Mouse (Mus musculus) liver (tissue): ENCODE data around the gene Zfp882.
"Not testable (repeated sequence)": the region's sequence is repeated elsewhere in the genome, so short reads cannot be mapped to it uniquely, and the experiment has no call there.

ENCODE experiments used
- DNase-seq: peaks from one replicate; pipeline ENCODE4 v3.0.0-alpha.2; 2020; ENCODE audit warnings: mixed read lengths

The Zfp882 gene

GRCm38 (mm10) chr8:71908309-71909261, at the start of gene Zfp882, which contains the start of gene Zfp617:
TSS of gene Zfp882 (plus strand) at chr8:71908608.
TSS of gene Zfp617 (plus strand) at chr8:71908635.
- peak; percentile 81 for DNase-seq

DNA sequence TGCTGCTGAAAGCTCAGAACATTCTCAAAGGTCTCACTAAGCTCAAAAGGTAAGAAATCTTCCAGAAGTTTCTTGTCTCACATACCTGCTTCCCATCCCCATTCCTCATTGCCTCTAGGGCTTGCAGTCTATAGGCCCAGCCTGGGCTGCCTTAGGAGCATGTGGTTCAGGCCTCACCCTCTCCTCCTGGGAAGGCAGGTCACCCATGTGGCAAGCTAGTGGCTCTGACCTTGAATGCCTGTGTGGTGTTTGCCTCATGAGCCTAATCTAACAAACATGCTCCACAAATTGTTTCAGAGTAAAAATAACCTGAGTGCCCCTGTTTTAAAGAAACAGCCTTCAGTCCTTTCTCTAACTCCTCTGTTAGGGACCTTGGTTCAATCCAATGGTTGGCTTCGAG, 46.9 kb upstream of the Zfp882 start:
- DNase-seq, result not testable (repeated sequence)

- DNase-seq, result not testable (repeated sequence)
These were observed 46.4 kb upstream of the Zfp882 start for GRCm38 (mm10) chr8:71862038-71862437.

GRCm38 (mm10) chr8:71881618-71882274, 26.7 kb upstream of the Zfp882 start, which contains the start of gene Zfp709:
TSS of gene Zfp709 (plus strand) at chr8:71882019.
- DNase-seq, result peak; percentile 71

DNA sequence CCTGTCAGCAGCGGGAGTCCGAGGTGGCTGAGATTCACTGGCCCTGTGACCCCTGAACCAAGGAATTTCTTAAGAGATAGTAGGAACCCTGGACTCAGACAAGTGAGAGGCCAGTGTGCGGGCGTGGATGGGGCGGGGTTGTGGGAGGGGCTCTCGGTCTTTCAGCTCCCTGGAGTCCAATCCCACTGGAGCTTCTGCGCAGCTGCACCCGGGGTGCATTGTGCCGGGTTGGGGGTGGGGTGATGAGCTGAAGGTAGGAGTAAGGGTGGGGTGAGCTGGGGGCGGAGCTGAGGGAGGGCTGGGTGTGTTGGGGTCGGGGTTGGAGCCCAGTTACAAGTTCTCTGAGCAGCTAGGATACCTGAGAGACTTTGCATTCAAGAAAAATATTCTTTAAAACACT, 7.7 kb upstream of the Zfp882 start:
- not testable (repeated sequence) for DNase-seq

DNA sequence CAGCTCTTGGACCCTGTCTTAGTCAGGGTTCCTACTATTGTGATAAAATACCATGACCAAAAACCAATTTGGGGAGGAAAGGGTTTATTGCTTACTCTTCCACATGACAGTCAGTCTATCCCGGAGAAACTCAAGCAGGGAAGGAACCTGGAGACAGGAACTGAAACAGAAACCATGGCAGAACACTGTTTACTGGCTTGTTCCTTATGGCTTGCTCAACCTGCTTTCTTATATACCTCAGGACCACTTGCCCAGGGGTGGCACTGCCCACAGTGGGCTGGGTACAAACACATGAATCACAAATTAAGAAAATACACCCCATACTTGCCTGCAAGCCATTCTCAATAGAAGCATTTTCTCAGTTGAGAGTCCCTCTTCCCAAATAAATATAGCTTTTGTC, 5.3 kb upstream of the Zfp882 start:
- not testable (repeated sequence) for DNase-seq

- no peak for DNase-seq
These were observed 1.6 kb upstream of the Zfp882 start for GRCm38 (mm10) chr8:71906809-71907208.

DNA sequence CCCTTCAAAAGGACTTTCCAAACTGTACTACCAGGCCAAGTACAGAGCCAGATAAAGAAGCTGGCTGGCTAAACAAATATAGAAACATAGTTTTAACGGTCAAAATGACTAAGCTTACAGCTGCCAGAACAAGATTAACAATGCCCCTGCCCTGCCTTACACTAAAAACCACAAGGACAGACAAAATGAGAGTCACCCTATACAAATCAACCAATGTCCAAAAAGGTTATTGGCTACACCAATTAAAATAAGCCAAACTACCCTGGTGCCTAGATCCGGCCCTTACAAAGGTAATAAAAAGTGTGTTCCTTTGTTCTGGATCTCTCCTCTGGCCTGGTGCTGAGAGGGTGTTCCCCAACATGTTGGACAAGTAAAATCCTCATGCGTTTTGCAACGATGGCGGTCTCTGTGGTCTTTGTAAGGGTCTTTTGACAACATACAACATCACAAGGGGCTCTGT, 580 bp upstream of the Zfp882 start:
- DNase-seq, result no peak

DNA sequence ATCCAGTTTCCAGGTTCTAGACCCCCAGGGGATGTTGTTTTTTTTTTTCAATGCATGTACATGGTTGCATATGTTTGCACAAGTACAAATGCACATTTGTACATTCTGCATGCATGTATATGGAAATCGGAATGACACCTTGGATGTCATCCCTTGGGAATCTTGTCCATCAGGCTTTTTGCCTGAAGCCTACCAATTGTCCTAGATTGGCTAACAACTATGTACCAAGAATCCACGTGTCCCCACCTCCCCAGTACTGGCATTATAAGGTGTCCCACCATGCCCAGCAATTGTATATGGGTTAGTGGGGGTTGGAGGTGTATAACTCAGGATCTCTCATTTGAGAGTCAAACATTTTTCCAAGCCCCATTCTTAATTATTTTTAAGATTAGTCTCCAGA, 3.9 kb downstream of the Zfp882 start:
- DNase-seq, result no peak

GRCm38 (mm10) chr8:71922567-71923401, 14.4 kb downstream of the Zfp882 start:
- DNase-seq, result peak; percentile 95

GRCm38 (mm10) chr8:71925791-71926190, 17.4 kb downstream of the Zfp882 start:
- no peak for DNase-seq

GRCm38 (mm10) chr8:71926551-71926950, 18.1 kb downstream of the Zfp882 start:
- no peak for DNase-seq

- DNase-seq, result no peak
These were observed 19.4 kb downstream of the Zfp882 start for GRCm38 (mm10) chr8:71927779-71928178.

DNA sequence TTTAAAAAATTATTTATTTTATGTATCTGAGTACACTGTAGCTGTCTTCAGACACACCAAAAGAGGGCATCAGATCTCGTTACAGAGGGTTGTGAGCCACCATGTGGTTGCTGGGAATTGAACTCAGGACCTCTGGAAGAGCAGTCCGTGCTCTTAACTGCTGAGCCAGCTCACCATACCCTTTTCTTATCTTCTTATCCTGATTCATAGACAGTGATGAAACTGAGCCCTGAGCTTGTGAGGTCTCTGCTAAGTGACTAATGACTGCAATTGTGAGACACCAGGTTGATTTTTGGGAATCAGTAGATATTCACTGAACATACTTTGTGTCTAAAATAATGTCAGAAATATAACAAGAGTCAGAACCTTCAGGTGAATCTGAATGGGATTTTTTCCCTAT, 29.6 kb downstream of the Zfp882 start:
- DNase-seq, result not testable (repeated sequence)

GRCm38 (mm10) chr8:71940293-71941208, 32.1 kb downstream of the Zfp882 start:
- peak; percentile 70 for DNase-seq

GRCm38 (mm10) chr8:71941776-71942175, 33.4 kb downstream of the Zfp882 start:
- DNase-seq, result no peak

DNA sequence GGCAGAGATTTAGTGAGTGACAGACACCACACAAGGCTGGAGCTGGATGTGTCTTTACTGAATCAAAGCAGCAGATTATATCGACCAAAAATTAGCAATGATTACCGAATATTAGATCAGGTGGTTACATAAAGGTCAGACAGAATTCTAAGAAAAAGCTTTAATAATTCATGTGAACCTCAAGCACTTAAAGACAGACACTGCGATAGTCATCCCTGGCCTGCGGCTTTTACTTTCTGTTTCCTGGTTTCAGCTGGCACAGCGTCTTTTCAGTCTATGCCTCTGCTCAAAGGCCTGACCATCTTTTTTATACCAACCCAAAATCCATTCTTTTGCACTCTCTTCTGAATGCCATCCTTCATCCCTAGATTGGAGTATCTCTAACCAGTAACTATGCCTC, 40.2 kb downstream of the Zfp882 start:
- DNase-seq, result no peak

DNA sequence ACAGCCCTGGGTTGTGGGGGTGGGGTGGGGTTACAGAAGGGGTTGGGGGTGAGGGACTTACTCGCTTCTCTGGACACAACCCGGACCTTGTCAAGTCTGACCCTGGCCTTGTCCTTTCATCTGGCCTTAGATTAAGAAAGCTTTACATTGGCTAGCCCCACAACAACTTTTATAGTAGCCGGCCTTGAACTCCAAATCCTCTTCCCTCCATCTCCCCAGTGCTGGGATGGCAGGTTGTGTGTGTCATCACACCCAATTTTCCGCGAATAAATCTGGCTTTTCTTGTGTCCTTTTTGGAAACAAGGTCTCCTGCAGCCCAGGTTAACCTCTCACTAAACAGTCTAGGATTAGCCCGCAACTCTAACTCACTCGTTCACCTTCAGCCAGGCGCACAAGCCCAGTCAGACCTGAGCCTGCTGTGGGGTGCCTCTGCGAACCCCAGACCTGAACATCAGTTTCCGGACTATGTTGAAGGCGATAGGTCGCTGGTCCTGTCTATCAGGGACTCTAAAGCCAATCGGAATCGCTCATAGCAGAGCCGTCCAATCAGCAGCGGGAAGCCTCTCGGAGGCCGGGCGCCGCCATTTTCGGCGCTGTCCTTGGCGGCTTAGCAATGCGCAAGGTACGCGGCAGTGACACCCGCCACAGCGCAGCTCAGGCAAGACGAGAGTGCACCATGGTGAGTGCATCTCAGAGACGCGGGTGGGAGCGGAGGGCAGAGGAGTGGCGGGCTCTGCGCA, 42.2 kb downstream of the Zfp882 start, which contains the start of gene Zfp961:
TSS of gene Zfp961 (plus strand) at position 557 of the 740 bp plus-strand sequence.
- peak; percentile 97 for DNase-seq

GRCm38 (mm10) chr8:71951436-71952161, 43.2 kb downstream of the Zfp882 start:
- DNase-seq, result peak; percentile 9

GRCm38 (mm10) chr8:71952489-71952888, 44.1 kb downstream of the Zfp882 start:
- DNase-seq, result no peak
